Mouse (Mus musculus): ENCODE measurements around the gene Fam78a. TPM values are rescaled to one million over a fixed set of nuclear protein-coding genes. Genes with fewer than 3 reads are reported as not detected.

Gene Fam78a
- total RNA-seq, 2 experiments from 2014 or later = 11.7 to 14.7 TPM

DNA sequence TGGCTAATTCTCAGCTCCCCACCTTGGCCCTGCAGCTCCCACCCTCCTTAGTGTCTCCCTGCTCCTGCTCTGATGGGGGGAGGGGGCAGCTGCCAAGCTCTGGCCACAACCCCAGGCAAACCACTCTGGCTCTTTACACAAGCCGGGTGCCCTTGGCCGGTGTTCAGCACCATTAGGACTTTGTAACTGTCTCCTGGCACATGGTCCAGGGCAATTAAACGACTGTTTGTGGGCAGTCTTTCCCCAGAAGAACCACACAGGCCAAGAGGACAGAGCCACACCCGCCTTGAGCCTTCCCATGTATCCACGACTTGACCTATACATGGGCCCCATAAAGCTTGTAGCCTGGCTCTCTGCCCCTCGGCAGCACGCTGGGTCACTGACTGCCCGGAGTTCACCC, 10.3 kb downstream of the Fam78a start:
- no peak for ATAC-seq (ENCODE audit: poor library complexity, severe bottlenecking)

DNA sequence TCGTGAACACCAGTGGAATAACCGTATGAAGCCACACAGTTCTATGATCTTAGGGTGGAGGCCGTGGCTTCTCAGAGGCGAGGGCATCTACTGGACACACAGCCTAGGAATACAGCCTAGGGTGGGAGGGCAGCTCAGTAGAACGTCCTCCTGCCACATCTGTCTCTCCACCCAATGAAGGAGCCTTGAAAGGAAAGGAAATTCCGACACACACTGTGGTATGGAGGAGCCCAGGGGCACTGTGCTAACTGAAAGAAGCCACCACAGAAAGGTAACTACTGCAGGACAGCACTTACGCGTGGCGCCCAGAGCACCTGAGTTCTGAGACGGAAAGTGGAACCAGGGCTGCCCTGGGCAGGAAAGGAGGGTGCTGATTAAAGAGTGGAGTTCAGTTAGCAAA, 13.9 kb downstream of the Fam78a start:
- no peak for ATAC-seq (ENCODE audit: poor library complexity, severe bottlenecking)

GRCm38 (mm10) chr2:32068811-32069607, 15.6 kb downstream of the Fam78a start:
- no peak for ATAC-seq (ENCODE audit: poor library complexity, severe bottlenecking)

GRCm38 (mm10) chr2:32066005-32066404, 18.7 kb downstream of the Fam78a start:
- ATAC-seq (ENCODE audit: poor library complexity, severe bottlenecking) = no peak

GRCm38 (mm10) chr2:32065371-32065791, 19.3 kb downstream of the Fam78a start:
- no peak for ATAC-seq (ENCODE audit: poor library complexity, severe bottlenecking)

DNA sequence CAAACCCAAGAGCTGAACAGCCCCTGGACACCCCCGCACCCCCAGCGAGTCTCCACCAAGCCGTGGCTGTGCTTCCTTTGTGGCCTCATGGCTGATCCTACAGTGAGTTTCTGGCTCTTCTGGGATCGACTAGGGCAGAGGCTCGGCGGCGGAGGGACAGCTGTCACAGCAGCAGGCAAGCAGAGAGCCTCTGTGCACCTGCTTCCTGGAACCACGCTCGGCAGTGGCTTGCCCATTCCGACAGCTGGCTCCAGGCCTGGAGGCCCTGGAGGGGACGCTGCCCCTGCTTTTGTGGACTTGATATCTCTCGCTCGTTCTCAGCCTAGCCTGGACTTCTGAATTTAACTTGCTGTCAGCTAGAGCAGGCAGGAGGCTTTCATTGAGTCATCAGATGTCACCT, 19.7 kb downstream of the Fam78a start:
- no peak for ATAC-seq (ENCODE audit: poor library complexity, severe bottlenecking)

GRCm38 (mm10) chr2:32063451-32064151, 21.1 kb downstream of the Fam78a start:
- no peak for ATAC-seq (ENCODE audit: poor library complexity, severe bottlenecking)

GRCm38 (mm10) chr2:32062626-32063410, 21.8 kb downstream of the Fam78a start:
- peak; percentile 41 for ATAC-seq (ENCODE audit: poor library complexity, severe bottlenecking)

- ATAC-seq (ENCODE audit: poor library complexity, severe bottlenecking) = no peak
Measured at GRCm38 (mm10) chr2:32061722-32062505, 22.7 kb downstream of the Fam78a start.

- no peak for ATAC-seq (ENCODE audit: poor library complexity, severe bottlenecking)
Measured at GRCm38 (mm10) chr2:32061189-32061588, 23.5 kb downstream of the Fam78a start.

- ATAC-seq (ENCODE audit: poor library complexity, severe bottlenecking) = no peak
Measured at GRCm38 (mm10) chr2:32060228-32060805, 24.3 kb downstream of the Fam78a start.

DNA sequence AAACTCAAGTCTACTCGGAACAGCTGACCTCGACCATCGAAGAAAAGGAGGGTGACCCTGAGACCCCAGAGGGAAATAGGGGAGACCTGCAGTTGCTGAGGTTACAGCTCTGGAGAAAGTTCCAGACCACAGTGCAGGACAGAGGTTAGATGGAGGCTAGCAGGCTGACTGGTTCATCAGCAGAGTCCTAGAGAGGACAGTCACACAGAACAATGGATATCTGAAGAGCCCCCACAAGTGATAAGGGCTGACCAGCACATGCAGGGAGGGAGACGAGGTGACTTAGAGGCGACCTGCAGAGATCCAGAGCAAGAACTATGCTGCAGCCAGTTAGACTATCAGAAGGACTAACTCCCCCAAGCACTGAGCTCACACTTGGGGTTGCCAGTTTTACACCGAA, 25.0 kb downstream of the Fam78a start:
- ATAC-seq (ENCODE audit: poor library complexity, severe bottlenecking) = no peak

DNA sequence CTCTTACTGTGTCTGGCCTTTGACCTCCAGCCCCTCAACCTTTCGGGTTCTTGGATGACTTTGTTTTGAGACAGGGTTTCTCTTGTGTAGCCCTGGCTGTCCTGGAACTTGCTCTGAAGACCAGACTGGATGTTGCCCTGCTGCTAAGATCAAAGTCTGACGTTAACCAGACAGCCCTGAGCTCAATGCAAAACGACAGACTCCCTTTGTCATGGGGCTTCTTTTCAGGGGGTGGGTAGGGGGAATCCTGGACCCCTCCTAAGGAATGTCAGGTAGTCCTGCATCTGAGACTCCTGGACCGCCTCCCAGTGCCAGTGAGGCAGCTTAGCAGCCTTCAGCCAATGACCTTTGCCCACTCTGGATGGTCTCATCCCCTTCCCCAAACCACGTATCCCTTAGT, 25.9 kb downstream of the Fam78a start:
- no peak for ATAC-seq (ENCODE audit: poor library complexity, severe bottlenecking)

GRCm38 (mm10) chr2:32058241-32058640, 26.4 kb downstream of the Fam78a start:
- ATAC-seq (ENCODE audit: poor library complexity, severe bottlenecking) = no peak

GRCm38 (mm10) chr2:32057794-32058193, 26.9 kb downstream of the Fam78a start:
- ATAC-seq (ENCODE audit: poor library complexity, severe bottlenecking) = no peak

DNA sequence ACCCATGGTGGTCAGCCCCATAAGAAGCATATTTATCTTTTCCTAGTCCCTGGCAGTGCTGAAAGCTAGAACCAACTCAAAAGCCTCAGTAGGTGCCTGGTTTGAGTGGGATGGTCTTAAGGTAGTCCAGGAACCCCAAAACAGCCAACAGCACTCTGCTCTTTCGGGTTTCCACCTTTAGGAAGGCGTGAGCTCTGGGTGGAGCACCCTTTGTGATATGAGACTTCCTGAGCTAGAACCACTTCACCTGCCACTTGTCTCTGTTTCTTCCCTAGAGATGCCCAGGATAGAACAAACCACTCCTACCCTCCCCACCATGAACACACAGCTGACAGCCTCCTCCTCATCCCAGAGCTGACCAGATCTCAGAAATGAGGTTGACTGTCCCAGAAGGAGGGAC, 27.3 kb downstream of the Fam78a start:
- no peak for ATAC-seq (ENCODE audit: poor library complexity, severe bottlenecking)

GRCm38 (mm10) chr2:32056524-32056923, 28.1 kb downstream of the Fam78a start:
- ATAC-seq (ENCODE audit: poor library complexity, severe bottlenecking) = no peak

- no peak for ATAC-seq (ENCODE audit: poor library complexity, severe bottlenecking)
Measured at GRCm38 (mm10) chr2:32055357-32055965, 29.2 kb downstream of the Fam78a start.

GRCm38 (mm10) chr2:32052418-32052817, 32.2 kb downstream of the Fam78a start:
- no peak for ATAC-seq (ENCODE audit: poor library complexity, severe bottlenecking)

DNA sequence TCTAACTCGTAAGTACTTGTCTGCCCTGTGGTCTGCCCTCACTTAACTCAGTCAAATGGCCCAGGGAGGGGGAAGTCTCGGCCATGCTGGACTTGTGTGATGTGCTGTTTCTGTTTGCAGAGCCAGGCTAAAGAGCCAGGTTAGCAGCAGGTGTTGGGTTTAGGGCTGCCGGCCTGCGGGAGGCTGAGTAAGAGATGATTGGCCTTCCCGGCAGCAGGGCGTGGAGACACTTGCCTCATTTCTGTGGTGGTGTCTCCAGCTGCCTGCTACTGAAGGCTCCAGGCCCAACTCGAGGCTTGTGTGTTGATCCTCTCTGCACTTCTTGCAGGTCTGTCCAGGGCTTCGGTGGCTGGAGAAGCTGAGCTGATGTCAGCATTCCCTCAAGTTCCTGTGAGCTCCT, 32.9 kb downstream of the Fam78a start:
- ATAC-seq (ENCODE audit: poor library complexity, severe bottlenecking) = no peak
